Mouse (Mus musculus) stomach, embryonic 14.5 days (tissue): ENCODE data around the gene Tlnrd1. TPM values are rescaled to one million over a fixed set of nuclear protein-coding genes. Genes with fewer than 3 reads are reported as not detected.
"Not testable (repeated sequence)": the region's sequence is repeated elsewhere in the genome, so short reads cannot be mapped to it uniquely, and the experiment has no call there.

ENCODE experiments used
- ATAC-seq: fragments of 200-750 bp; cut with Nextera tagmentation; 2 replicates; pipeline ENCODE4 v1.8.0; 2017; ENCODE audit warnings: low read depth, moderate TSS enrichment; ENCODE audit not compliant: insufficient number of reproducible peaks, insufficient read depth, low FRiP score
- H3K27ac ChIP-seq: fragments of 300-500 bp; sonication (generic); 2 replicates; pipeline ENCODE4 v1.5.1; 2014; ENCODE audit warnings: mild to moderate bottlenecking, low read length, moderate library complexity, mixed read lengths
- H3K27me3 ChIP-seq: fragments of 300-500 bp; sonication (generic); 2 replicates; pipeline ENCODE4 v1.6.1; 2014; ENCODE audit warnings: low read length, control low read depth, mixed read lengths; ENCODE audit not compliant: control insufficient read depth, insufficient read depth
- H3K36me3 ChIP-seq: fragments of 300-500 bp; sonication (generic); 2 replicates; pipeline ENCODE4 v1.6.1; 2014; ENCODE audit warnings: mild to moderate bottlenecking, control low read depth, low read length, moderate library complexity, mixed read lengths; ENCODE audit not compliant: control insufficient read depth, insufficient read depth
- H3K4me1 ChIP-seq: fragments of 300-500 bp; sonication (generic); 2 replicates; pipeline ENCODE4 v1.6.1; 2014; ENCODE audit warnings: low read length, control low read depth, mixed read lengths; ENCODE audit not compliant: control insufficient read depth, insufficient read depth
- H3K4me2 ChIP-seq: fragments of 300-500 bp; sonication (generic); replicated peaks from 2 replicates; pipeline ENCODE4 v1.6.1; 2014; ENCODE audit warnings: low read depth, low read length, control low read depth
- H3K4me3 ChIP-seq: fragments of 300-500 bp; sonication (generic); 2 replicates; pipeline ENCODE4 v1.5.1; 2014; ENCODE audit warnings: low read depth, low read length, control low read depth
- H3K9ac ChIP-seq: fragments of 300-500 bp; sonication (generic); replicated peaks from 2 replicates; pipeline ENCODE4 v1.6.1; 2014; ENCODE audit warnings: low read depth, mild to moderate bottlenecking, control low read depth, low read length, moderate library complexity, mixed read lengths
- H3K9me3 ChIP-seq: fragments of 300-500 bp; sonication (generic); 2 replicates; pipeline ENCODE4 v1.6.1; 2016; ENCODE audit warnings: low read depth, low read length, control low read depth; ENCODE audit not compliant: control insufficient read depth
- WGBS: fragments of 180-500 bp; shearing (Covaris S2); extraction: QIAGEN DNeasy Blood & Tissue Kit; methylation state at CpG from one replicate; pipeline ENCODE4 v1.1.7; 2014; 5-methylcytosine and 5-hydroxymethylcytosine counted together
- polyA plus RNA-seq: library from polyadenylated mRNA; unstranded; fragments of >200 nt; fragmentation: Nextera tagmentation; extraction: Ambion mirVana; gene quantifications from 2 replicates; pipeline ENCODE4 v1.2.1, GENCODE M21; 2014

Tlnrd1 gene
- polyA plus RNA-seq, 1 experiment from 2014 or later = 9.7 TPM

DNA sequence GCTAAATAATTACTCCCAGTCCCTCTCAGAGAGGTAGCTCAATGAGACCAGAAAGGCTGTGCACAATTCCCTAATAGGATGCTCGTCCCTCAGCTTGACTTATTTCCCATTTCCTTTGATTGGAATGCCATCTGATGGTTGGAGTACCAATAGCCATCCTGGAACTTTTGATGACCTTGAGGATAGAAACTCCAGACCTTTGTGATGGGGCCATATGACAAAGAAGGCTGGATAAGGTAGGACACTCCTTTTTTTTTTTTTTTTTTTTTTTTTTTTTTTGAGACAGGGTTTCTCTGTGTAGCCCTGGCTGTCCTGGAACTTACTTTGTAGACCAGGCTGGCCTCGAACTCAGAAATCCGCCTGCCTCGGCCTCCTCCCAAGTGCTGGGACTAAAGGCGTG, 5.8 kb upstream of the Tlnrd1 start:
- not testable (repeated sequence) for H3K27me3 ChIP-seq, H3K36me3 ChIP-seq, H3K4me2 ChIP-seq, H3K27ac ChIP-seq, H3K9ac ChIP-seq, H3K4me3 ChIP-seq, ATAC-seq, H3K9me3 ChIP-seq
- peaks cover 15% of the 10 kb centered on the region for H3K4me1 ChIP-seq
- 93% methylated on average over 5 of the region's 5 CpGs for WGBS

- Histone ChIP-seq H3K9me3 (no peaks in the 10 kb centered on the region), H3K4me2 (no peak overlapping the region), H3K36me3 (no peaks in the 10 kb centered on the region; the same call in 1 of the 2 replicates), H3K27ac (no peak overlapping the region), H3K4me3 (no peak overlapping the region), H3K27me3 (no peaks in the 10 kb centered on the region), H3K9ac (no peak overlapping the region), H3K4me1 (peaks cover 12% of the 10 kb centered on the region)
- 43% methylated on average over 3 of the region's 3 CpGs for WGBS
- ATAC-seq = no peak
Observed at GRCm38 (mm10) chr7:83889383-83889782, 5.3 kb upstream of the Tlnrd1 start.

DNA sequence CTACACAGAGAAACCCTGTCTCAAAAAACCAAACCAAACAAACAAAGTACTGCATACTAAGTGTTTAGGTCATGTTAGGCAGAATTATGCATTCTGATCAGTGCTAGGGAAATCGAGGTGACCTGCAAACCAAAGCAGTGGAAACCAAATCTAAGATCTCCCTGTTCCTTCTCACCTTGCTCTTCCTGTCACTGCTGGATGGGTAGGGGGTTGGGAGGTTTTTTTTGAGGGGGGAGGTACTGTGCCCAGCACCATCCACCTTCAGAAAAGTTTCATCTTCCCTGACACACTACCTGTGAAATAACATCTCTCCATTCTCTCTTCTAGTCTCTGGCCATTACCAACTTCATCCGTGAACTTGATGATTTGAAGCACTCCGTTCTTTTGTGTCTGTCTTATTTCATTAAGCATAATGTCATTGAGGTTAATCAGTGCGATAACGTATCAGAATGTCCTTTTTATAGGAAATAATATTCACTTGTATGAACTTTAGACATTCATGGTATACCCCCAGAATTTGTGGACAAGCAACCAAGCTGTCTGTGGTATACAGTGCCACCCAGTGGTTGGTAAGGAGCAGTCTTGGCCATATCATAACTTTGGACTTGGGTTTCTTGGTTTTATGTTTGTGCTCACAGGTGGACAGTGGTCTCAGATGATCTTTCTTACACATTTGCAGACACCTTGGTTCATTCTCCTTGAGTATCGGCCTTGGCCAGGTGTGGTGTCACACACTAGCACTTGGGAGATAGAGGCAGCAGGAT, 2.4 kb upstream of the Tlnrd1 start:
- no peak overlapping the region for H3K4me2 ChIP-seq
- no peak overlapping the region for H3K4me3 ChIP-seq
- no peaks in the 10 kb centered on the region for H3K27me3 ChIP-seq
- no peak overlapping the region for H3K27ac ChIP-seq
- H3K36me3 ChIP-seq = peaks cover 7% of the 10 kb centered on the region; the same call in 1 of the 2 replicates
- peaks cover 12% of the 10 kb centered on the region for H3K4me1 ChIP-seq
- no peaks in the 10 kb centered on the region for H3K9me3 ChIP-seq
- 96% methylated on average over 6 of the region's 6 CpGs for WGBS
- H3K9ac ChIP-seq = no peak overlapping the region
- no peak for ATAC-seq

GRCm38 (mm10) chr7:83885835-83886234, 1.7 kb upstream of the Tlnrd1 start:
- H3K27ac ChIP-seq = peak overlapping the region; percentile 66; the same call in 1 of the 2 replicates
- no peak overlapping the region for H3K4me3 ChIP-seq
- peaks cover 19% of the 10 kb centered on the region for H3K4me1 ChIP-seq
- H3K36me3 ChIP-seq = peaks cover 7% of the 10 kb centered on the region; the same call in 1 of the 2 replicates
- H3K9ac ChIP-seq = no peak overlapping the region
- no peak for ATAC-seq
- H3K9me3 ChIP-seq = no peaks in the 10 kb centered on the region
- H3K4me2 ChIP-seq = no peak overlapping the region
- no peaks in the 10 kb centered on the region for H3K27me3 ChIP-seq
- 73% methylated on average over 4 of the region's 4 CpGs for WGBS

DNA sequence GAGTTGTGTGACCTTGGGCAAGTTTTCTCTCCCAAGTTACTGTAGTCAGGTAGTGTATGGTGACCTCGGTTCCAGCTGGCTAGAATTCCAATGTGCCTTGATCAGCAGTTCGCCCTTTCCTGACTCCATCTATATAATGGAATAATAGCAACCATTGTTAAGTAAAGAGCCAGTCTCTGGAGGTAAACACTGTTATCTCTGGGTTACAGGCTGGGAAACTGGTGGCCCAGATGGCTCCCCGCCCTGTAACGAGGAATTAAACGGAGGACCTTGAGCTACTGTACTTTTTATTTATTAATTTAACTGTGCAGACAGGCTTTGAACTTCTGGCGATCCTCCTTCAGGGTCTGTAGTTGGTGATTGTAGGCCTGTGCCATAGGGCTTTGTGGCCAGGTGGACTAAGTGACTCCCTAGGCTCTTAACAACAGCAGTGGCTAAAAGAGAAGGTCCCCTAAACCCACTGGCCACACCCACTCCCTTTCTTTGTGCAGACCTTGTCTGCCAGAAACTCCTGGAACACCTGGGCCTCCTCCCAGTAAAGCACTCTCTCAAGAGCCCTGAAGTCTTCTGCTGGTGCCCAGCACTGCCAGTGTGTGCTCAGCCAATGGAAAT, 922 bp upstream of the Tlnrd1 start:
- Histone ChIP-seq H3K27ac (peak overlapping the region; percentile 99), H3K4me3 (peak overlapping the region; percentile 87), H3K4me1 (peaks cover 27% of the 10 kb centered on the region), H3K4me2 (peak overlapping the region; percentile 88), H3K9me3 (no peaks in the 10 kb centered on the region), H3K27me3 (no peaks in the 10 kb centered on the region), H3K9ac (no peak overlapping the region; the same call in 1 of the 2 replicates), H3K36me3 (peaks cover 7% of the 10 kb centered on the region; the same call in 1 of the 2 replicates)
- ATAC-seq = peak; percentile 15
- 35% methylated on average over 6 of the region's 6 CpGs for WGBS

DNA sequence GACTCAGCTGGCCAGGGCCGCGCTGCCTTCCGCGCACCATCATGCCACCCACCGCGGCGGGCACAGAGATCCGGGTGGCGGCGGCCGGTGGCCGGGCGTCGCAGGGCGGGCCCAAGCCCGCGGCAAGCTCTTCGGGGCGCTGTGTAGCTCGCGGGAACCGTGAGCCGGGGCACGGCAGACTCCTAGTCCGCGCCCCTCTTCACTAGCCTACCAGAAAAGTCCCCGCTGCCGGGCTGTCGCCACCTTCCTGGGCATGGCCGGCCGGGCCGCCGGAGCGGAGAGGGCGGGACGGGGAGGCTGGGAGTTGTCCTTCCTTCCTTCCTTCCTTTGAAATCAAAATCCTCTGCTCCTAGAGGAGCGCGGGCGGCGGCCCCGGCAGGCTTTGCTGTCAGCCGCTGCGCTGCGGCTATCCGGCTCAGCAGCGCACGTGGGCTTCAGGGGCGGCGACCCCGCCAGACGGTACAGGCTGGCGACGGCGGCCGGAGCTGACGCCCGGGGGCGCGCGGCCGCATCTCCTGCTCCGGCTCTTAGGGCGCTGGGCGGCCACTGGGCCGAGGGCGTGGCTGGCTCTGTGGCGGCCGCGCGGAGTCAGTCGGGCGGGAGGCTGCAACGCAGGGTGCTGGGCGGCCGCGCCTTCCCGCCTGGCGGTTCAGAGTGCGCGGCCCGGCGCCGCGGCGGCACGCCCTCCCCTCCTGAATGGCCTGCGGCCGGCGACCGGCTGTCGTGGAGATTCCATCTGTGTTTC, 657 bp downstream of the Tlnrd1 start:
- Histone ChIP-seq H3K27me3 (no peaks in the 10 kb centered on the region), H3K9me3 (no peaks in the 10 kb centered on the region), H3K27ac (peak overlapping the region; percentile 99), H3K4me1 (peaks cover 42% of the 10 kb centered on the region), H3K4me2 (peak overlapping the region; percentile 88), H3K36me3 (peaks cover 7% of the 10 kb centered on the region; the same call in 1 of the 2 replicates), H3K4me3 (peak overlapping the region; percentile 87), H3K9ac (peak overlapping the region; percentile 86)
- ATAC-seq = peak; percentile 75
- WGBS = under 1% methylated on average over 69 of the region's 91 CpGs

- Histone ChIP-seq H3K27me3 (no peaks in the 10 kb centered on the region), H3K9me3 (no peaks in the 10 kb centered on the region), H3K4me1 (peaks cover 49% of the 10 kb centered on the region), H3K36me3 (peaks cover 11% of the 10 kb centered on the region), H3K27ac (peak overlapping the region; percentile 99), H3K9ac (peak overlapping the region; percentile 86), H3K4me2 (peak overlapping the region; percentile 88), H3K4me3 (peak overlapping the region; percentile 87)
- no peak for ATAC-seq
- 20% methylated on average over 49 of the region's 56 CpGs for whole genome bisulfite sequencing
Observed at GRCm38 (mm10) chr7:83882633-83883275, 1.4 kb downstream of the Tlnrd1 start.

DNA sequence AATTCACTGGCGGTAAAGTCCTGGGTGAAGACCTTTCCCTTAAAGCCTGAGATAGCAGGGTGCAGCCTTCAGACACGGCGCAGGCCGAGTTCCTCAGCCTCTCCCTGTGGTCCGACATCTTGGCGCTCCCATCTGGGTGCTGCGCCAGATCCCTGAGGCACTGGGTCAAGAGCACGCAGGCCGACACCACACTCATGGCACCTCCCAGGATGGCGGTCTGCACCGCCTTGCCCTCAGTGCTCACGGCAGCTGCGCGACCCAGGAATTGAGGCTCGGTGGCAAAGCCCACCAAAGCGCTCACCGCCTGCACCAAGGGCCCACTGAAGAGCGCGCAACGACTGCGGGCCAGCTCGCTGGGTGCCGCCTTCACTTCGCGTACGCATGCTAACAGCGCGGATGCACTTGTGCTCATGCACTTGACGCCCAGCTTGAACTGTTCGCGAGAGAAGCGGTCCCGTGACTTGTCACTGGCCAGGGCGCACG, 1.9 kb downstream of the Tlnrd1 start:
- ATAC-seq = no peak
- Histone ChIP-seq H3K36me3 (peaks cover 11% of the 10 kb centered on the region), H3K9ac (peak overlapping the region; percentile 86), H3K9me3 (no peaks in the 10 kb centered on the region), H3K4me3 (peak overlapping the region; percentile 87), H3K4me1 (peaks cover 52% of the 10 kb centered on the region), H3K27me3 (no peaks in the 10 kb centered on the region), H3K27ac (no peak overlapping the region; the same call in 1 of the 2 replicates), H3K4me2 (peak overlapping the region; percentile 88)
- 84% methylated on average over 35 of the region's 35 CpGs for WGBS
